Mouse (Mus musculus) hematopoietic multipotent progenitor cell, adult 10-12 weeks (in vitro differentiated cells): Measurements from ENCODE around the gene Plppr4. TPM values are rescaled to one million over a fixed set of nuclear protein-coding genes. Genes with fewer than 3 reads are reported as not detected.

Source experiments
- polyA plus RNA-seq: library from polyadenylated mRNA; stranded (reverse); fragments of >175 nt; gene quantifications from 2 replicates; pipeline ENCODE4 v1.2.3, GENCODE M21; 2012; ENCODE audit warnings: low replicate concordance

The Plppr4 gene
- 0.29 and 0.75 TPM in 2 replicates for polyA plus RNA-seq

DNA sequence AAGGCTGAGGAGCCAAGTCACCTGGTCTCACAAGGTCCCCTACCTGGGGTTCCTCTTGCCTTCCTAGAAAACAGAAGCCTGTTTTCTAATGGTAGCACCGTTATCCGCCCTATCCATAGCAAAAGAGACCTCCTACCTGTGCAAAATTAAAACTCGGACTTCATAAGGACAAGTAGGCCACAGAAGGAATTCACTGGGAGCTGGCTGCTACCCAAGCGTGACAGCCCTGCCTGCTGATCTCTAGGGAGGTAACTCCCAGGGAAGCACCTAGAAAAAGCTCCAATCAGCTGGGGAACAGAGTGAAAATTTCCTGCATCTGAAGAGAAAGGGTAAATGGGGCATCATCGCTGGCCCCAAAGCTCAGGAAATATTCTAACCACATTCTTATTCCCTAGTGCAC is at the start of gene Plppr4:
Gene Plppr4, minus strand, starts transcription at position 349 of the 400 bp plus-strand sequence.

Other genes starting within 250 kb of the Plppr4 start
- not detected in 2 replicates for gene Plppr5, start 214.0 kb upstream of the Plppr4 start, polyA plus RNA-seq